Mouse (Mus musculus) liver, embryonic 11.5 days (tissue): Measurements from ENCODE around the gene Ttbk1. TPM values are rescaled to one million over a fixed set of nuclear protein-coding genes. Genes with fewer than 3 reads are reported as not detected.

Source experiments
- ATAC-seq: fragments of 200-750 bp; cut with Nextera tagmentation; replicated peaks from 2 replicates; pipeline ENCODE4 v1.8.0; 2017; ENCODE audit warnings: moderate number of reproducible peaks, mild to moderate bottlenecking, moderate TSS enrichment, moderate library complexity; ENCODE audit not compliant: low FRiP score
- DNase-seq: peaks from one replicate; pipeline ENCODE4 v3.0.0-alpha.2; 2017; ENCODE audit warnings: low spot score
- H3K27ac ChIP-seq: fragments of 300-500 bp; sonication (generic); 2 replicates; pipeline ENCODE4 v1.5.1; 2014; ENCODE audit warnings: mild to moderate bottlenecking, low read depth, low read length, control low read depth
- H3K27me3 ChIP-seq: fragments of 300-500 bp; sonication (generic); replicated peaks from 2 replicates; pipeline ENCODE4 v1.6.1; 2014; ENCODE audit warnings: low read length, mixed read lengths; ENCODE audit not compliant: control insufficient read depth, insufficient read depth
- H3K36me3 ChIP-seq: fragments of 300-500 bp; sonication (generic); 2 replicates; pipeline ENCODE4 v1.6.1; 2014; ENCODE audit warnings: mild to moderate bottlenecking, low read length, moderate library complexity, mixed read lengths; ENCODE audit not compliant: control insufficient read depth, insufficient read depth
- H3K4me1 ChIP-seq: fragments of 300-500 bp; sonication (generic); replicated peaks from 2 replicates; pipeline ENCODE4 v1.6.1; 2014; ENCODE audit warnings: low read length, mixed read lengths; ENCODE audit not compliant: control insufficient read depth, insufficient read depth
- H3K4me2 ChIP-seq: fragments of 300-500 bp; sonication (generic); 2 replicates; pipeline ENCODE4 v1.6.1; 2014; ENCODE audit warnings: mild to moderate bottlenecking, control low read depth, moderate library complexity
- H3K4me3 ChIP-seq: fragments of 300-500 bp; sonication (generic); 2 replicates; pipeline ENCODE4 v1.5.1; 2014; ENCODE audit warnings: low read depth, low read length, control low read depth
- H3K9ac ChIP-seq: fragments of 300-500 bp; sonication (generic); 2 replicates; pipeline ENCODE4 v1.6.1; 2014; ENCODE audit warnings: low read depth, low read length, control low read depth
- H3K9me3 ChIP-seq: fragments of 300-500 bp; sonication (generic); 2 replicates; pipeline ENCODE4 v1.6.1; 2016; ENCODE audit warnings: low read length, inconsistent platforms, mixed read lengths; ENCODE audit not compliant: control insufficient read depth
- WGBS: fragments of 180-500 bp; shearing (Covaris S2); extraction: QIAGEN DNeasy Blood & Tissue Kit; methylation state at CpG from one replicate; pipeline ENCODE4 v1.1.7; 2014; 5-methylcytosine and 5-hydroxymethylcytosine counted together
- polyA plus RNA-seq: library from polyadenylated mRNA; unstranded; fragments of >200 nt; fragmentation: Nextera tagmentation; extraction: Ambion mirVana; gene quantifications from 2 replicates; pipeline ENCODE4 v1.2.1, GENCODE M21; 2014

Ttbk1 gene
- polyA plus RNA-seq, 1 experiment from 2014 or later: 0.07 TPM

DNA sequence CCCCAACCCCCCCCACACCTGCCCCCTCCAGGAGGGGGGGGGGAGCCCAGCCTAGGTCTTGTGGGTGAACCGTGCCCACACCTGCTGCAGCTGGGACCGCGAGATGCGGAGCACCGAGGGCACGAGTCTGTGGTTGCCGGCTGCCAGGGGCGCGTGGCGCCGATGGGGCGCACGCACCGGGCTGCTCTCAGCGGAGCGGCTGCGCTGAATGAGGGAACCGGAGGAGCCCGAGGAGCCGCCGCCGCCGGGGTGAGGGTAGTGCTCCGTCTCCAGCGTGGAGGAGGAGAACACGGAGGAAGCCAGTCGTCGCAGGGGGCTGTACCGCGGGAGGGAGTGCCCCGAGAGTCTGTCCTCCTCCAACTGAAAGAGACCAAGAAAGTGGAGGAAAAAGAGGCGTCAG is 26.8 kb downstream of the Ttbk1 start:
- H3K4me2 ChIP-seq: peak overlapping the region; percentile 65
- under 1% methylated on average over 32 of the region's 32 CpGs for WGBS
- H3K4me1 ChIP-seq: peaks cover 3% of the 10 kb centered on the region; the same call in 1 of the 2 replicates
- H3K4me3 ChIP-seq: peak overlapping the region; percentile 27
- H3K27me3 ChIP-seq: peaks cover 57% of the 10 kb centered on the region
- H3K9me3 ChIP-seq: no peaks in the 10 kb centered on the region
- DNase-seq (no peak), ATAC-seq (no peak)
- H3K36me3 ChIP-seq: no peaks in the 10 kb centered on the region
- H3K27ac ChIP-seq: no peak overlapping the region
- H3K9ac ChIP-seq: no peak overlapping the region

DNA sequence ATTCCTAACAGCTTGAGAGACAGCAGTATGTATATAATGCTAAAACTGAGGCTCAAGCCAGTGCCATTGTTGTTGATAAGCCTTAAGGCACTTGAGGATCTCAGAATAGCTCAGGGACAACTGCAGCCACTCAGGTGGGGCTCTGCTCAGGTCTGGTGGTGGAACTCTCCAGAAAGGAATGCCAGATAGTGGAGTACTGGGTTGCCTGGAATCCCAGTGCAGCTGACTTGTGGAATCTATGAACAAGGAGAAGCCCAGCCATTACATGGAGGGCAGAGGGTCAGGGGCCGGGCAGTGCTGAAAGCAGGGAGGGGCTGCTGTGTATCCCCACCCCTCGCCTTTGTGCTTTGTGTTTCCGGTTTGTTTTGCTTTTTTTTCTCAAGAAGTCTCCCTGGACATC is 29.0 kb downstream of the Ttbk1 start:
- no peak overlapping the region for H3K4me2 ChIP-seq
- ATAC-seq (no peak), DNase-seq (no peak)
- H3K27ac ChIP-seq: no peak overlapping the region
- peaks cover 79% of the 10 kb centered on the region for H3K27me3 ChIP-seq
- H3K9me3 ChIP-seq: no peaks in the 10 kb centered on the region
- no peak overlapping the region for H3K4me3 ChIP-seq
- H3K36me3 ChIP-seq: no peaks in the 10 kb centered on the region
- H3K9ac ChIP-seq: no peak overlapping the region
- WGBS: 39% methylated on average over 3 of the region's 3 CpGs
- H3K4me1 ChIP-seq: peaks cover 11% of the 10 kb centered on the region; the same call in 1 of the 2 replicates

DNA sequence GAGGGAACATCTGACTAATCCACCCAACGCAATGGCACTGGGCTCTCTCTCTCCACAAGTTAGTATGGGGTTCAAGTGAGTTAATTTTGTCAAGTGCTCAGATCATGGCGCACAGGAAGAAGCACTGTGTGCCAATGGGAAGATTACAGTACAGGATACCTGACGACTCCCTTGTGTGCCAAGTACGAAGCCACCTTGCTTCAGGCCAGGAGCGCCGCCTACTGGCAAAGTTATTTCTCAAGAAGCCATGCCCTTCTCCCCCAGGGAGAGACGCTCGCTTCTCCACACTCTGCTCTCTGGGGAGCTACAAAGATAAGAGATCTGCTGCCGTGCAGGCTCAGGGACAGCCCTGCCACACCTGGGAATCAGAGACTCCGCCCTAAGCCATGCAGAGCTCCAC is 29.7 kb downstream of the Ttbk1 start:
- Histone ChIP-seq H3K27ac (no peak overlapping the region), H3K4me3 (no peak overlapping the region), H3K36me3 (no peaks in the 10 kb centered on the region), H3K9me3 (no peaks in the 10 kb centered on the region), H3K4me2 (no peak overlapping the region), H3K4me1 (peaks cover 15% of the 10 kb centered on the region; the same call in 1 of the 2 replicates), H3K27me3 (peaks cover 86% of the 10 kb centered on the region), H3K9ac (no peak overlapping the region)
- no peak; the same call in 1 of the 2 replicates for ATAC-seq
- no peak for DNase-seq
- WGBS: 6% methylated on average over 10 of the region's 10 CpGs

DNA sequence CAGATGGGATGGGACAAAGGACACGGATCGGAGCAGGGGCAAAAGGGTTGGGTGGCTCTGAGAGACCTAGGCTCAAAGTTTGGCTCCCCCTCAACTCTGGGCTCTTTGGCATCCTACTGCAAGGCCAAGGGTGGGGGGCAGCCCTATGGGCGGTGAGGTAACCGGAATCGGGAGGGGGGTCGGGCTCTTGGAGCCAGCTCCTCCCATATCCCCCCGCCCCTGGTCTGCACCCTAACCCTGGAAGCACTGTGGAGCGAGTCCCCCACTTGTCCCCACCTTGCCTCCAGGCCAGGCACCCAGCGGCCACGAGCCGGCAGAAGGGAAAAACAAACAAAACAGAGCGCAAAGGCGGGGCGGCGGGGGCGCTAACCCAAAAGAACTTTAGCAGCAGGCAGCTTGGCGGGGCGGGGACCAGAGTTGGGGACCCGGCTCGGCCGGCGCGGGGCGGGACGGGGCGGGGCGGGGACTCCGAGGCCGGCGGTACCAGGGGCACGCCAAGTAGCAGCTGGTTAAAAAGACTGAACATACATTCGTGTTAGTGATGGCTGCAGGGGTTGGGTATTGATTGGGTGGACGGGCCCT is 32.3 kb downstream of the Ttbk1 start:
- Histone ChIP-seq H3K9ac (no peak overlapping the region), H3K36me3 (no peaks in the 10 kb centered on the region), H3K9me3 (no peaks in the 10 kb centered on the region), H3K4me2 (peak overlapping the region; percentile 70), H3K4me3 (peak overlapping the region; percentile 37), H3K27ac (no peak overlapping the region), H3K4me1 (peaks cover 13% of the 10 kb centered on the region; the same call in 1 of the 2 replicates), H3K27me3 (peaks cover 84% of the 10 kb centered on the region)
- ATAC-seq (no peak), DNase-seq (no peak)
- WGBS: 3% methylated on average over 33 of the region's 33 CpGs

DNA sequence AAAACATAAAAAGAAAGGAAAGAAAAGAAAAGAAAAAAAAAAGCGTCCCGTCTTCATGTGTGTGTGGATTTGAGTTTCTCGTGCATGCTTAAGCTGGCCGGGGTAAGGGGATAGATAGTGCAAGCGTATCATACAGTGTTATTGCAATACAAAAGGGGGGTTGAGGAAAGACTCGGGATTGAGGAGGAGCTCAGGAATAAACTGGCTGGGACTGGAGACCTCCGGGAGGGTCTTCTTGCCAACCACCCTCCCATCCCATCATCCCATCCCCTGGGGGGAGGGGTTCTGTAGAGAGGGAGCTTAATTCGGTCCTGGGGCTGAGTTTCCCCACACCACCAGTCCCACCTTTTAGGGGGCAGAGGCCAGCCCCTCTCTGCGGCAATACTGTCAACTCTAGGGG is 32.9 kb downstream of the Ttbk1 start:
- H3K4me1 ChIP-seq: peaks cover 13% of the 10 kb centered on the region; the same call in 1 of the 2 replicates
- 3% methylated on average over 9 of the region's 9 CpGs for WGBS
- no peak overlapping the region for H3K27ac ChIP-seq
- H3K4me3 ChIP-seq: peak overlapping the region; percentile 37; the same call in 1 of the 2 replicates
- peak overlapping the region; percentile 70 for H3K4me2 ChIP-seq
- ATAC-seq (no peak), DNase-seq (no peak)
- no peaks in the 10 kb centered on the region for H3K9me3 ChIP-seq
- H3K27me3 ChIP-seq: peaks cover 78% of the 10 kb centered on the region
- no peak overlapping the region for H3K9ac ChIP-seq
- no peaks in the 10 kb centered on the region for H3K36me3 ChIP-seq

DNA sequence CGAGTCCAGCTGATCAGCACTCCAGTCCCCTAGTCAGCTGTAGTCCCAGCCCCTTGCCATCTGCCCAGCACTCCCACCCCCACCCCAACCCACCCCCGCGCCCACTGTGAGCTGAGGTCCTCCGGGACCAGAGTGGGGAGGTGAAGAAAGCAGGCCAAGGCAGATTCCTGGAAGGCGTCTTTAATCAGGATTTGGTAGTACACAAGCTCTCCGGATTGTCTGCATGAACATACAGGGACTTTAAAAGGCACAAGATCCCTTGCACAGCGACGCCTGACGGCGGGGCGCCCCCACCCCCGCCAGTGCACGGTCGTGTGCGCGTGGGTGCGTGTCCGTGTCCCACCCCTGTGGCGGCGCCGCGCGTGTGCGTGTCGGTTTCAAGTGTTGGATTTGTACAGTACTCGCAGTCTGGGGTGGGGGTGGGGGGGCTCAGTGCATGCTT is 33.5 kb downstream of the Ttbk1 start:
- 0 out of 2 replicates have a peak overlapping the region, but pooled peaks have one; percentile 22 for H3K4me3 ChIP-seq
- DNase-seq (no peak), ATAC-seq (no peak)
- H3K4me1 ChIP-seq: peaks cover 13% of the 10 kb centered on the region; the same call in 1 of the 2 replicates
- H3K9me3 ChIP-seq: no peaks in the 10 kb centered on the region
- peaks cover 72% of the 10 kb centered on the region for H3K27me3 ChIP-seq
- H3K27ac ChIP-seq: no peak overlapping the region
- no peak overlapping the region for H3K9ac ChIP-seq
- H3K36me3 ChIP-seq: no peaks in the 10 kb centered on the region
- H3K4me2 ChIP-seq: peak overlapping the region; percentile 70
- WGBS: 5% methylated on average over 26 of the region's 26 CpGs

DNA sequence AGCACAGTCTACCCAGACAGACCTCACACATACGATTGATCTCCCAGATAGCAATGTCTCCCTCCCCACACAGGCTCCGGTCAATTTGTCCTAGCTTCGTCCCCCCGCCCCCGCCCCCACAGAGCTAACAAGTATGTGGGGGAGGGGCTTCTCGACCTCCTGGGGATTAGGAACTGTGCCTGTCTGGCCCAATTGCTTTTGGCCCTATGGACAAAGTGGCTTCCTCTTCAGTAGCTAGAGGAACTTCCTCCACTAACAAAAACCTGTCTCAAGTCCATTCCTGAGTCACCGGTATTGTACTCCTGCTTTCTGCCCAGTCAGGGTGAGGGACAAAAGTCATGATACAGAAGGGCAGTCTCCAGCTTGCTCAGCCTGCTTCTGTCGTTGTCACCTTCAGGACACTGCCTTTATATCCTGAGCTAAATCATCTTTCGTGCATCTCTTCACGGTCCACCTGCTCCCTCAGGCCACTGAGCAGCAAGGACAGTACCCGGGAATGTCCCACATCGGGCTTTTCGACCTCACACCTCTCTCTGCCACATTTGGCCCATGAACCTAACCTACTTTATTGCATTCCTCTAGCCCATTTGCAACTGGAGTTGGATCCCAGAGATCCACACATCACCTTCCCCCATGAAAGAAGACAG is 34.0 kb downstream of the Ttbk1 start:
- WGBS: 8% methylated on average over 13 of the region's 13 CpGs
- DNase-seq (no peak), ATAC-seq (no peak)
- peaks cover 68% of the 10 kb centered on the region for H3K27me3 ChIP-seq
- no peaks in the 10 kb centered on the region for H3K36me3 ChIP-seq
- no peak overlapping the region for H3K9ac ChIP-seq
- no peak overlapping the region for H3K4me3 ChIP-seq
- H3K4me1 ChIP-seq: peaks cover 13% of the 10 kb centered on the region; the same call in 1 of the 2 replicates
- H3K4me2 ChIP-seq: no peak overlapping the region
- H3K9me3 ChIP-seq: no peaks in the 10 kb centered on the region
- no peak overlapping the region for H3K27ac ChIP-seq

DNA sequence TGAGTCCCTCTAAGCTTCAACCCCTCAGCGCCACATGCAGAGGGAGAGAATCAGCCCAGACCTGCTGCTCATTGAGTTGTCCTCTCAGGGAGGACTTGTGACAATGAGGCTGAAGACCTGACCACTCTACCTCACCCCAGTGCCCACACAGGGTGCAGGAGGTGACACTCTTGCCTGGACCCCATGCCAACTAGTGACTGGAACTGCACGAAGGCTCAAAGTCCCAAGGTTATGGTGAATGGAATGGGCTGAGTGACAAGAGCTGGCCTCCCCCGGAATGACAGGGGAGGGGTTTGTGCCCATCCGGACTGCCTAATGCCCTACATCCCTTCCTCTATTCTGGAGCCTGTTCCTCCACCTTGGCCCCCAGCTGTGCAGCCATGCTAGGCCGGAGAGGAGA is 34.8 kb downstream of the Ttbk1 start:
- ATAC-seq (no peak), DNase-seq (no peak)
- 37% methylated on average over 5 of the region's 5 CpGs for WGBS
- H3K4me3 ChIP-seq: no peak overlapping the region
- no peak overlapping the region for H3K27ac ChIP-seq
- no peak overlapping the region for H3K9ac ChIP-seq
- no peak overlapping the region for H3K4me2 ChIP-seq
- H3K9me3 ChIP-seq: no peaks in the 10 kb centered on the region
- H3K36me3 ChIP-seq: no peaks in the 10 kb centered on the region
- peaks cover 13% of the 10 kb centered on the region; the same call in 1 of the 2 replicates for H3K4me1 ChIP-seq
- peaks cover 61% of the 10 kb centered on the region for H3K27me3 ChIP-seq

DNA sequence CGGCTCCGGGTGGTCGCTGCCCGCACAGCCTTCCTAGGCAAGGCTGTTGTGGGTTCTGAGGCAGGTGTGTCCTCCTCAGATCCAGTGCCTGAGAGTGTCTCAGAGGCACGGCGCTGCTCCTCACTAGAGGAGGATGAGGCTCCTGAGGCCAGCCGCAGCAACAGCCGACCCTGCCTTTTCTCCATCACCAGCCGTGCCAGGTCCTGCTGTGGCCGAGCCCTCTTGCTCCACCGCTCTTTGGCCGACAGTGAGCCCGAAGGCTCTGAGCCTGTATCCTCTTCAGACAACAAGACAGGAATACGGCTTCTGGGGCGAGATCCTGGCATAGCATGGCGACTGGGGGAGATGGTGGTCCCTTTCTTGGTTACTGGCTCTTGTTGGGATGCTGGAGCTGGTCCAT is 41.2 kb downstream of the Ttbk1 start:
- H3K27me3 ChIP-seq: peaks cover 62% of the 10 kb centered on the region
- H3K36me3 ChIP-seq: no peaks in the 10 kb centered on the region
- ATAC-seq (no peak), DNase-seq (no peak)
- H3K4me3 ChIP-seq: no peak overlapping the region
- H3K27ac ChIP-seq: no peak overlapping the region
- no peak overlapping the region for H3K4me2 ChIP-seq
- peaks cover 5% of the 10 kb centered on the region; the same call in 1 of the 2 replicates for H3K4me1 ChIP-seq
- no peaks in the 10 kb centered on the region for H3K9me3 ChIP-seq
- H3K9ac ChIP-seq: no peak overlapping the region
- WGBS: 86% methylated on average over 16 of the region's 16 CpGs
